Mouse (Mus musculus) limb, embryonic 14.5 days (tissue): ENCODE measurements around the gene Rtp4. TPM values are rescaled to one million over a fixed set of nuclear protein-coding genes. Genes with fewer than 3 reads are reported as not detected.

Experiments used
- ATAC-seq: fragments of 200-750 bp; cut with Nextera tagmentation; 2 replicates; pipeline ENCODE4 v1.8.0; 2017; ENCODE audit warnings: low read depth, moderate number of reproducible peaks, moderate TSS enrichment; ENCODE audit not compliant: low FRiP score
- DNase-seq: peaks from one replicate; pipeline ENCODE4 v3.0.0-alpha.2; 2015; ENCODE audit warnings: low spot score
- H3K27ac ChIP-seq: fragments of 300-500 bp; sonication (generic); replicated peaks from 2 replicates; pipeline ENCODE4 v1.5.1; 2014; ENCODE audit warnings: low read depth, mild to moderate bottlenecking, low read length, moderate library complexity, mixed read lengths
- H3K27me3 ChIP-seq: fragments of 300-500 bp; sonication (generic); 2 replicates; pipeline ENCODE4 v1.6.1; 2014; ENCODE audit warnings: low read length, mixed read lengths; ENCODE audit not compliant: control insufficient read depth, insufficient read depth
- H3K36me3 ChIP-seq: fragments of 300-500 bp; sonication (generic); 2 replicates; pipeline ENCODE4 v1.6.1; 2014; ENCODE audit warnings: mild to moderate bottlenecking, low read length, moderate library complexity, mixed read lengths; ENCODE audit not compliant: control insufficient read depth, insufficient read depth
- H3K4me1 ChIP-seq: fragments of 300-500 bp; sonication (generic); 2 replicates; pipeline ENCODE4 v1.6.1; 2014; ENCODE audit warnings: antibody characterized with exemption, low read length, mixed read lengths; ENCODE audit not compliant: control insufficient read depth, insufficient read depth
- H3K4me2 ChIP-seq: fragments of 300-500 bp; sonication (generic); replicated peaks from 2 replicates; pipeline ENCODE4 v1.6.1; 2014; ENCODE audit warnings: low read depth, mild to moderate bottlenecking, low read length, moderate library complexity; ENCODE audit not compliant: severe bottlenecking
- H3K4me3 ChIP-seq: fragments of 300-500 bp; sonication (generic); replicated peaks from 2 replicates; pipeline ENCODE4 v1.5.1; 2014; ENCODE audit warnings: low read length
- H3K9ac ChIP-seq: fragments of 300-500 bp; sonication (generic); 2 replicates; pipeline ENCODE4 v1.6.1; 2014; ENCODE audit warnings: mild to moderate bottlenecking, low read depth, low read length, moderate library complexity; ENCODE audit not compliant: severe bottlenecking
- H3K9me3 ChIP-seq: fragments of 300-500 bp; sonication (generic); 2 replicates; pipeline ENCODE4 v1.6.1; 2016; ENCODE audit warnings: low read length; ENCODE audit not compliant: control insufficient read depth
- POLR2A ChIP-seq: fragments of 200-500 bp; IDR thresholded peaks from 2 replicates; pipeline ENCODE4 v1.8.0; 2012; ENCODE audit warnings: inconsistent platforms, mild to moderate bottlenecking, moderate library complexity, borderline replicate concordance; ENCODE audit not compliant: insufficient read depth, insufficient read length; ENCODE audit errors: extremely low read depth
- WGBS: fragments of 180-500 bp; shearing (Covaris S2); extraction: QIAGEN DNeasy Blood & Tissue Kit; methylation state at CpG from one replicate; pipeline ENCODE4 v1.1.7; 2014; 5-methylcytosine and 5-hydroxymethylcytosine counted together
- polyA plus RNA-seq, 2 experiments: library from polyadenylated mRNA; depleted of rRNA in 1 of 2; stranded (reverse) in 1 of 2; unstranded in 1 of 2; fragments of >200 nt; fragmentation: Nextera tagmentation in 1 of 2; extraction: Ambion mirVana in 1 of 2; gene quantifications; 2 replicates each; pipeline versions ENCODE4 v1.2.1 to v1.2.3; 2012 to 2014

Gene Rtp4
- polyA plus RNA-seq, 2 experiments = 4.2 to 5.7 TPM

- no peak overlapping the region for H3K9ac ChIP-seq
- H3K4me1 ChIP-seq = peaks cover 5% of the 10 kb centered on the region; the same call in 1 of the 2 replicates
- H3K27me3 ChIP-seq = no peaks in the 10 kb centered on the region
- 63% methylated on average over 8 of the region's 8 CpGs for WGBS
- no peak for TF ChIP-seq POLR2A
- ATAC-seq (no peak), DNase-seq (no peak)
- H3K4me2 ChIP-seq = no peak overlapping the region
- H3K9me3 ChIP-seq = no peaks in the 10 kb centered on the region
- H3K36me3 ChIP-seq = no peaks in the 10 kb centered on the region
- H3K27ac ChIP-seq = no peak overlapping the region
- no peak overlapping the region for H3K4me3 ChIP-seq
Measured at GRCm38 (mm10) chr16:23496245-23496924, 23.7 kb upstream of the Rtp4 start.

GRCm38 (mm10) chr16:23497440-23497839 is 22.7 kb upstream of the Rtp4 start:
- no peaks in the 10 kb centered on the region for H3K36me3 ChIP-seq
- no peaks in the 10 kb centered on the region for H3K27me3 ChIP-seq
- H3K9me3 ChIP-seq = no peaks in the 10 kb centered on the region
- DNase-seq = no peak
- H3K4me3 ChIP-seq = no peak overlapping the region
- WGBS = 13% methylated on average over 3 of the region's 3 CpGs
- no peak overlapping the region for H3K27ac ChIP-seq
- peaks cover 5% of the 10 kb centered on the region; the same call in 1 of the 2 replicates for H3K4me1 ChIP-seq
- H3K9ac ChIP-seq = no peak overlapping the region
- no peak overlapping the region for H3K4me2 ChIP-seq
- no peak for TF ChIP-seq POLR2A
- no peak for ATAC-seq

- TF ChIP-seq POLR2A = no peak
- Histone ChIP-seq H3K9me3 (no peaks in the 10 kb centered on the region), H3K4me3 (no peak overlapping the region), H3K4me2 (no peak overlapping the region), H3K36me3 (no peaks in the 10 kb centered on the region), H3K27ac (no peak overlapping the region), H3K27me3 (no peaks in the 10 kb centered on the region), H3K4me1 (peaks cover 5% of the 10 kb centered on the region; the same call in 1 of the 2 replicates), H3K9ac (no peak overlapping the region)
- 23% methylated on average over 1 of the region's 1 CpGs for WGBS
- ATAC-seq = no peak
- DNase-seq = no peak
Measured at GRCm38 (mm10) chr16:23497881-23498280, 22.2 kb upstream of the Rtp4 start.

- no peaks in the 10 kb centered on the region for H3K27me3 ChIP-seq
- H3K36me3 ChIP-seq = no peaks in the 10 kb centered on the region
- no peak for ATAC-seq
- H3K4me1 ChIP-seq = peaks cover 5% of the 10 kb centered on the region; the same call in 1 of the 2 replicates
- no peak overlapping the region for H3K27ac ChIP-seq
- H3K9ac ChIP-seq = no peak overlapping the region
- H3K4me2 ChIP-seq = no peak overlapping the region
- DNase-seq = no peak
- 81% methylated on average over 7 of the region's 7 CpGs for WGBS
- no peak for TF ChIP-seq POLR2A
- no peaks in the 10 kb centered on the region for H3K9me3 ChIP-seq
- H3K4me3 ChIP-seq = no peak overlapping the region
Measured at GRCm38 (mm10) chr16:23498691-23499131, 21.4 kb upstream of the Rtp4 start.

GRCm38 (mm10) chr16:23500558-23500957 is 19.5 kb upstream of the Rtp4 start:
- Histone ChIP-seq H3K27me3 (no peaks in the 10 kb centered on the region), H3K4me3 (no peak overlapping the region), H3K9ac (no peak overlapping the region), H3K27ac (no peak overlapping the region), H3K4me2 (no peak overlapping the region), H3K4me1 (peaks cover 5% of the 10 kb centered on the region; the same call in 1 of the 2 replicates), H3K36me3 (no peaks in the 10 kb centered on the region), H3K9me3 (no peaks in the 10 kb centered on the region)
- 86% methylated on average over 5 of the region's 5 CpGs for WGBS
- ATAC-seq (no peak), DNase-seq (no peak)
- no peak for TF ChIP-seq POLR2A
